Mouse (Mus musculus) hindbrain, embryonic 14.5 days (tissue): ENCODE measurements around the gene Zfp664. TPM values are rescaled to one million over a fixed set of nuclear protein-coding genes. Genes with fewer than 3 reads are reported as not detected.

Experiments
- ATAC-seq: fragments of 200-750 bp; cut with Nextera tagmentation; 2 replicates; pipeline ENCODE4 v1.8.0; 2017; ENCODE audit warnings: moderate number of reproducible peaks, mild to moderate bottlenecking, moderate TSS enrichment, moderate library complexity; ENCODE audit not compliant: low FRiP score
- DNase-seq: peaks from one replicate; pipeline ENCODE4 v3.0.0-alpha.2; 2015; ENCODE audit warnings: low spot score
- H3K27ac ChIP-seq: fragments of 300-500 bp; sonication (generic); 2 replicates; pipeline ENCODE4 v1.5.1; 2014; ENCODE audit warnings: mild to moderate bottlenecking, moderate library complexity
- H3K27me3 ChIP-seq: fragments of 300-500 bp; sonication (generic); 2 replicates; pipeline ENCODE4 v1.6.1; 2014; ENCODE audit warnings: mild to moderate bottlenecking, low read length, mixed read lengths; ENCODE audit not compliant: control insufficient read depth, insufficient read depth
- H3K36me3 ChIP-seq: fragments of 300-500 bp; sonication (generic); replicated peaks from 2 replicates; pipeline ENCODE4 v1.6.1; 2014; ENCODE audit not compliant: control insufficient read depth, insufficient read depth
- H3K4me1 ChIP-seq: fragments of 300-500 bp; sonication (generic); replicated peaks from 2 replicates; pipeline ENCODE4 v1.6.1; 2014; ENCODE audit warnings: antibody characterized with exemption, low read length, mixed read lengths; ENCODE audit not compliant: control insufficient read depth, insufficient read depth
- H3K4me2 ChIP-seq: fragments of 300-500 bp; sonication (generic); replicated peaks from 2 replicates; pipeline ENCODE4 v1.6.1; 2014; ENCODE audit warnings: mild to moderate bottlenecking, moderate library complexity
- H3K4me3 ChIP-seq: fragments of 300-500 bp; sonication (generic); replicated peaks from 2 replicates; pipeline ENCODE4 v1.5.1; 2014; ENCODE audit warnings: mild to moderate bottlenecking, low read length
- H3K9ac ChIP-seq: fragments of 300-500 bp; sonication (generic); 2 replicates; pipeline ENCODE4 v1.6.1; 2014
- H3K9me3 ChIP-seq: fragments of 300-500 bp; sonication (generic); 2 replicates; pipeline ENCODE4 v1.6.1; 2016; ENCODE audit warnings: low read length; ENCODE audit not compliant: control insufficient read depth
- WGBS: fragments of 180-500 bp; shearing (Covaris S2); extraction: QIAGEN DNeasy Blood & Tissue Kit; methylation state at CpG from one replicate; pipeline ENCODE4 v1.1.7; 2014; 5-methylcytosine and 5-hydroxymethylcytosine counted together
- polyA plus RNA-seq: library from polyadenylated mRNA; unstranded; fragments of >200 nt; fragmentation: Nextera tagmentation; extraction: Ambion mirVana; gene quantifications from 2 replicates; pipeline ENCODE4 v1.2.1, GENCODE M21; 2014

The Zfp664 gene
- polyA plus RNA-seq, 1 experiment from 2014 or later = 76.3 TPM

DNA sequence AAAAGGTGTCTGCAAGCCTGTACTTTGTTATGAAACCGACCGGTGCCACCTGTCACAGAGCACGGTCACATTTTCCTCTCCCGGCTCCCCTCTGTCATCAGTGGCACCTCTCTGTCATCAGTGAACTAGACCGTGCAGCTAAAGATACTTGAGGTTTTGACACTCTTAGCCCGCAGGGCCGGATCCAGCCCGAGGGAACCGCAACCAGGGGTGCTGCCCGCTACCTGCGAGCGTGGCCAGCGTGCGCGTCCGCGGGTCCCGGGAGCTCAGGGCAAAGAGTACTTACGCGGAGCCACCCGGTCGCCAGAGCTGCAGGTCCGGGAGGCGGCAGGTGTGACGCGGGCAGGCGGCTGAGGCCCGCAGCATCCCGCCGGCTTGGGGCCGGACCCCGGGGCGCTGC is 1.0 kb upstream of the Zfp664 start:
- 0 out of 2 replicates have a peak, but pooled peaks have one; percentile 1 for ATAC-seq
- H3K9ac ChIP-seq = peak overlapping the region; percentile 83
- peaks cover 34% of the 10 kb centered on the region for H3K4me1 ChIP-seq
- H3K27ac ChIP-seq = peak overlapping the region; percentile 95
- peaks cover 8% of the 10 kb centered on the region for H3K36me3 ChIP-seq
- H3K27me3 ChIP-seq = 0 out of 2 replicates have a peak, but pooled peaks cover 3% of the 10 kb centered on the region
- H3K4me3 ChIP-seq = peak overlapping the region; percentile 96
- H3K9me3 ChIP-seq = no peaks in the 10 kb centered on the region
- DNase-seq = no peak
- under 1% methylated on average over 30 of the region's 33 CpGs for WGBS
- peak overlapping the region; percentile 72 for H3K4me2 ChIP-seq

DNA sequence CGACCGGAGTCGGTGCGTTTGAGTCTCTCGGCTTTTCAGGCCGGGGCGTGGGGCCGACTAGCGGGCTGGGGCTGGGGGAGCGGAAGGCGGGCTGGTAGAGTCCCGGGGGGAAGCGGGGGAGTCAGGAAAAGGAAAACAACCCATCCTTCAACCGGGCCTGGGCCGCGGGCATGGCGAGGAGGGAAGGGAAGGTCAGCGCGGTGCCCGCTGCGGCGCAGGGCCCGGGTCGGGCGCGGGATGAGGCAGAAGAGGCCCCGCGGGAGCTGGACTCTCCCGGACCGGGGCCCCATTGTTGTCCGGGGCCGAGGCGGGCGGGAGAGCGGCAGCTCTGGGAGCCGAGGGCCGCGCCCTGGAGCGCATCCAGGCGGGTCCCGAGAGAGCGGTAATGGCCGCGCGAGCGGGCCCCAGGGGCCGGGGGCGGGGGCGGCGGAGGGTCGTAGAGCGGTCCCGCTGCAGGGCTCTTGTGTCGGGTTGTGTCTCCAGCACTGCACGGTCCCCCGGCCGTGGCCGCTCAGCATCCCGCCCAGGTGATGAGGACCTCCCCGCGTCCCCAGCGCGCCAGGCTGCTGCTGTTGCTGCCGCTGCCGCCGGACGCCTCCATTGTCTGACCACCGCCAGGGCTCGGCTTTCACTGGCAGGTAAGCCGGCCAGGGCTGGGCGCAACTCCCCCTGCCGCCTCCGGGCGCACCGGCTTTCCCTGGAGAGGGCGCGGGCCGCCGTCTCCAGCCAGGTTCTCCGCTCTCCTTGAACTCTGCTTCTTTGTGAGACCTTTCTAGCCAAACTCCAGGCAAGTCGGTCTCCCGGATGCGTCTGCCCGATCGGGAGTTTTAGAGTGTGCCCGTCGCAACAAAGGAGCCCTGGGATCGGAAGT is 615 bp downstream of the Zfp664 start:
- Histone ChIP-seq H3K4me2 (peak overlapping the region; percentile 72), H3K27ac (peak overlapping the region; percentile 95), H3K9me3 (no peaks in the 10 kb centered on the region), H3K4me3 (peak overlapping the region; percentile 96), H3K4me1 (peaks cover 34% of the 10 kb centered on the region), H3K36me3 (peaks cover 17% of the 10 kb centered on the region), H3K9ac (peak overlapping the region; percentile 94), H3K27me3 (0 out of 2 replicates have a peak, but pooled peaks cover 3% of the 10 kb centered on the region)
- ATAC-seq (peak; percentile 47; the same call in 1 of the 2 replicates), DNase-seq (no peak)
- under 1% methylated on average over 83 of the region's 88 CpGs for WGBS

DNA sequence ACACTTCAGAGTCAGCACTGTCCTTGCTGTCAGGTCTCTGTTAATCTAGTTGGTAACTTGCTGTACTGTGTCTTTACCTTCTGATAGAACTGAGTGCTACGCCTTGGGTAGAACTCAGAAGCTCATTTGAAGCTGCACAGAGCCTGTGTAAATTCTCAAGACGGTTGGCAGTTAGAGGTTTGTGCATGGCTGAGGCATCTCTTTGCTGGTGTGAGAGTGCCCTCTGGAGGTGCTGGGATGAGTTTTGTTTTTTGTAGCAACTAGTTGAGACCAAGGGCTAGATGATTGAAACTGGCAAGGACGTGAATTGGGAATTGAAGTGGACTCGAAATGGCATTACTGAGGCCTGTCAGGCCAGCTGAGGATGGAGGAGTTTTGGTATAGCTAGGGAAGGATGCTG is 6.5 kb downstream of the Zfp664 start:
- H3K36me3 ChIP-seq = peaks cover 35% of the 10 kb centered on the region
- H3K27ac ChIP-seq = no peak overlapping the region
- no peak overlapping the region for H3K9ac ChIP-seq
- H3K4me2 ChIP-seq = no peak overlapping the region
- DNase-seq (peak; percentile 78), ATAC-seq (no peak)
- no peak overlapping the region for H3K4me3 ChIP-seq
- H3K27me3 ChIP-seq = no peaks in the 10 kb centered on the region
- H3K9me3 ChIP-seq = no peaks in the 10 kb centered on the region
- peaks cover 23% of the 10 kb centered on the region for H3K4me1 ChIP-seq
- WGBS = 41% methylated on average over 4 of the region's 4 CpGs

DNA sequence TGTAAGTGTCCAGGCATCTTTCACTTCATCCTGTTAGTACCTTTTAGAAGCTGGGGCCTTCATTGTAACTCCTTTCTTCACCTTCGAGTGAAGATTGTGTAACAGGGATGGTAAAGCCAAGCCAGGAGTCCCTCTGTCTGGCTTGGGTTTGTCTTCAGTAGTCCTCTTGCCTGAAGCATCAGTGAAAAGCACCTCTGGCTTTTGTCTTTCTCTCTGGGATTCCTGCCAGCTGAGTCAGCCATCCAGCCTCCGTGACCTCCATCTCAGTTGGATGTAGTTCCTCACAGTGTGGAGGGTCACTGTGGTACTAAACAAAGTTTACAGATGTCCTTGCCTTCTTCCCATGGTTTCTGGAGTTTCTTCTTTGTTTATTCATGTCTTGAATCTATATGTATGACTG is 9.5 kb downstream of the Zfp664 start:
- Histone ChIP-seq H3K4me2 (no peak overlapping the region), H3K9ac (no peak overlapping the region), H3K4me1 (peaks cover 11% of the 10 kb centered on the region), H3K4me3 (no peak overlapping the region), H3K27me3 (no peaks in the 10 kb centered on the region), H3K9me3 (no peaks in the 10 kb centered on the region), H3K36me3 (peaks cover 52% of the 10 kb centered on the region), H3K27ac (no peak overlapping the region)
- no peak for DNase-seq
- ATAC-seq = no peak
- 64% methylated on average over 2 of the region's 2 CpGs for whole genome bisulfite sequencing

DNA sequence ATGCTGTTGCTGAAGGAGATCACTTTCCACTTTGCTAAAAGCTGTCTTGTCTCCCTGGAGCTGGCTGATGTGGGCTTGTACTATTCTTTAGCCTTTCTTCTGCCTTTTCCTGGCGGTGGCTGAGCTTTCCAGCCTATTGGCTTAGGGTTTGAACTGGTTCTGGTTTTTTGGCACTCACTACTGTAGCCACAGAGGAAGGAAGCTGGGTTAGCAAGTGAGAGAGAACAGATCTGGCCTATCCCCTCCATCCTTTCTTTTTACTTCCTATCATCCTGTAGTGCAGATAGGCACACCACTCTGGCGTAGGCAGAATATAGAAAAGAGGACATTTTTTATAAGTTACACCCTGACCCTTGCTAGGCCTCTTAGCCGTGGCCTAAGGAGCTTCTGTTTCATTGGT is 10.6 kb downstream of the Zfp664 start:
- no peaks in the 10 kb centered on the region for H3K9me3 ChIP-seq

DNA sequence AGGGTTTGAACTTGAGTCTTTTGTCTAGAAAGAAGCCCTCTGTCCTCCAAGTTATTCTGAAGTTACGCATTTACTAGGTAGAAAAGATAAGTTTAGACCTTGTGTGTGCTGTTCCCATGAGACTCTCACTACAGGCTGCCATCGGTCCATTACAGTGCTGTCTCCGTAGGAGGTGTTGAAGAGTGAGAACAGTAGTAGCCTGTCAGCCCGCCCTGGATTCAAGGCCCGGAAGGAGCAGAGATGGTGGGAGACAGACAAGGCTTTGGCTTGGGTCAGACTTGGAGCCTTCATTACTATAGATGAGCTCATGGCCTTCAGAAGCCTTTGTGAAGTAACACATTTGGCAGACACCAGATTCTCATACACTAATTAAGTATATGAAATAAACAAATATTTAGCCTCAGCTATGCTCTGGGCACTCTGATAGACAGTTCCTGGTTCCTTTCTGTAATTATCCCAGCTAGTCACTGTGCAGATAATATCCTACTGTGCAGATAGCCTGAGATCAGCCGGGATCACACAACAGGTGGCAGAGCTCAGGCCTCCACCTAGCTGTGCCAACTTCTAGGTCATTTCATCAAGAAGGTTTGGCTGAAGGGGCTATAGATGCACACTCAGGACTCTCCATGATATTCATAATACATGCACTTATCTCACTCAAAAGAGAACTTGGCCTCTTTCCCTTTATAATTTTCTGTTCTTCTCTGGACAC is 11.6 kb downstream of the Zfp664 start:
- Histone ChIP-seq H3K36me3 (peaks cover 43% of the 10 kb centered on the region), H3K27me3 (no peaks in the 10 kb centered on the region), H3K9me3 (no peaks in the 10 kb centered on the region), H3K4me1 (peaks cover 19% of the 10 kb centered on the region), H3K9ac (no peak overlapping the region), H3K27ac (no peak overlapping the region), H3K4me2 (no peak overlapping the region), H3K4me3 (no peak overlapping the region)
- ATAC-seq = no peak
- DNase-seq = no peak
- WGBS = 87% methylated on average over 6 of the region's 6 CpGs

More for the DNA sequence above, 10.6 kb downstream of the Zfp664 start:
- ATAC-seq (no peak), DNase-seq (no peak)
- no peak overlapping the region for H3K9ac ChIP-seq
- peaks cover 43% of the 10 kb centered on the region for H3K36me3 ChIP-seq
- 93% methylated on average over 3 of the region's 3 CpGs for WGBS
- no peak overlapping the region for H3K4me2 ChIP-seq
- H3K4me3 ChIP-seq = no peak overlapping the region
- peaks cover 19% of the 10 kb centered on the region for H3K4me1 ChIP-seq
- no peaks in the 10 kb centered on the region for H3K27me3 ChIP-seq
- H3K27ac ChIP-seq = no peak overlapping the region

DNA sequence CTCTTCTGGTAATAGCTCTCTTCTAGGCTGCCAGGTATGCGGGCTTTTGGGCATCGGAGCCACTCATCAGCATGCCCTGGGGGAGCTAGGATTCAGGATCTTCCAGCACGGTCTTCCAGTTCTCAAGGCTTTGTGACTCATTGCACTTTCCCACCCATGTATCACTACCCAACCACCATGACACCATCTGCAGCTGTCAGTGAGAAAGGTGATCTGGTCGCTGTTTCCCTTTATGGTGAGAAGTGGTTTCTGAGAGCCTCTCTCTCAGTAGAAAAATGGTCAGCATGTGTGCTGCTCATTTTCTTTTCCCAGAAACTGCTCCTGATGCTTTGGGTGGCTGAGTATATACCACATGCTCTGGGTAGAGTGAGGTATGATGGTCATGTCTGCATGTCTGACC is 16.8 kb downstream of the Zfp664 start:
- Histone ChIP-seq H3K9me3 (no peaks in the 10 kb centered on the region), H3K4me1 (peaks cover 8% of the 10 kb centered on the region; the same call in 1 of the 2 replicates), H3K36me3 (peaks cover 33% of the 10 kb centered on the region), H3K4me3 (no peak overlapping the region), H3K27me3 (no peaks in the 10 kb centered on the region), H3K27ac (no peak overlapping the region), H3K4me2 (no peak overlapping the region), H3K9ac (no peak overlapping the region)
- DNase-seq = no peak
- no peak for ATAC-seq
- 89% methylated on average over 4 of the region's 4 CpGs for WGBS

DNA sequence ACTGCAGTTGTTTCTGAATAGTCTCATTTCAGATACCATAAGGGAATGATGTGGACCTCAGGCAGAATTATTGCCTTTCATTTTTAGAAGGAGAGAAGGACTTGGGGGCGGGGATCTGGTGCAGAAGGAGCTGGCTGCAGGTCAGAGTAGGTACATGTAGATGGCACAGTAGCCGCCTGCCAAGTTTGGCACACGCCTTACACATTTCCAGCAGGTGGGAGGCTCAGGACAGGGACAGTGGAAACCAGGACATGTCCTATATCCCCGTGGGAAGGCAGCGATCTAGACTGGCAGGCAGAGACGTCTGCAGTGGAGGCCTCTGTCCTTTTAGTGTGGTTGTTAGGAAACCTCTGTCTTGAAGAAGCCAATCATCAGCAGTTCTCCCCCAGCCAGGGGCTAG is 17.3 kb downstream of the Zfp664 start:
- H3K27me3 ChIP-seq = no peaks in the 10 kb centered on the region
- peaks cover 31% of the 10 kb centered on the region for H3K36me3 ChIP-seq
- DNase-seq (no peak), ATAC-seq (no peak)
- WGBS = 87% methylated on average over 6 of the region's 6 CpGs
- no peaks in the 10 kb centered on the region for H3K9me3 ChIP-seq
- H3K4me2 ChIP-seq = no peak overlapping the region
- no peak overlapping the region for H3K4me3 ChIP-seq
- no peak overlapping the region for H3K27ac ChIP-seq
- peaks cover 8% of the 10 kb centered on the region; the same call in 1 of the 2 replicates for H3K4me1 ChIP-seq
- H3K9ac ChIP-seq = no peak overlapping the region

DNA sequence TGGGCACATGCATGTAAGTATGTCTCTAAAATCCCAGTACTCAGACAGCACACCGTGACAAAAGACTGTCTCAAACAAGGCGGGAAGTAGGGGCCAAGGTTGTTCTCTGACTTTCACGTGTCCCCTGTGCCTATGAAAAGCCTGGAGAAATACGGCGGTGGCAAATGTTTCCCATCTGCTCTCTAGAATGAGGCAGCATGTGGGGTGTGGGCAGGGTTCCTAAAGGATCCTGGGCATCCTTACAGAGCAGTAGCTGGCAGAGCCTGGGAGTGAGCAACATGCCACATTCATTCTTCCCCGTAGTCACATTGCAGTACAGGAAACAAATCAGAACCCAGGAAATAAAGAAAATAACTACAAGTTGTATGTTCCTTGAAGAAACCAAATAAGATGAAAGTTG is 21.4 kb downstream of the Zfp664 start:
- Histone ChIP-seq H3K27me3 (no peaks in the 10 kb centered on the region), H3K4me3 (no peak overlapping the region), H3K9me3 (no peaks in the 10 kb centered on the region), H3K9ac (no peak overlapping the region), H3K27ac (no peak overlapping the region), H3K4me1 (no peaks in the 10 kb centered on the region), H3K4me2 (no peak overlapping the region), H3K36me3 (peaks cover 55% of the 10 kb centered on the region)
- DNase-seq (no peak), ATAC-seq (no peak)
- WGBS = 81% methylated on average over 6 of the region's 6 CpGs
